Mouse (Mus musculus) liver, postnatal 0 days (tissue): ENCODE measurements around the gene Mxi1. TPM values are rescaled to one million over a fixed set of nuclear protein-coding genes. Genes with fewer than 3 reads are reported as not detected.

Source experiments
- ATAC-seq: fragments of 200-750 bp; cut with Nextera tagmentation; 2 replicates; pipeline ENCODE4 v1.8.0; 2017; ENCODE audit warnings: mild to moderate bottlenecking, moderate library complexity
- DNase-seq: peaks from one replicate; pipeline ENCODE4 v3.0.0-alpha.2; 2016
- H3K27ac ChIP-seq: fragments of 300-500 bp; sonication (generic); 2 replicates; pipeline ENCODE4 v1.5.1; 2014; ENCODE audit warnings: antibody characterized with exemption, moderate library complexity, mild to moderate bottlenecking, low read depth
- H3K27me3 ChIP-seq: fragments of 300-500 bp; sonication (generic); 2 replicates; pipeline ENCODE4 v1.6.1; 2014; ENCODE audit warnings: low read length, control low read depth, mixed read lengths; ENCODE audit not compliant: insufficient read depth
- H3K36me3 ChIP-seq: fragments of 300-500 bp; sonication (generic); replicated peaks from 2 replicates; pipeline ENCODE4 v1.6.1; 2014; ENCODE audit warnings: mild to moderate bottlenecking, control low read depth, low read length, moderate library complexity, mixed read lengths; ENCODE audit not compliant: insufficient read depth
- H3K4me1 ChIP-seq: fragments of 300-500 bp; sonication (generic); 2 replicates; pipeline ENCODE4 v1.6.1; 2014; ENCODE audit warnings: antibody characterized with exemption, mild to moderate bottlenecking, control low read depth; ENCODE audit not compliant: insufficient read depth
- H3K4me2 ChIP-seq: fragments of 300-500 bp; sonication (generic); 2 replicates; pipeline ENCODE4 v1.6.1; 2014; ENCODE audit warnings: low read depth, mild to moderate bottlenecking, low read length, moderate library complexity, mixed read lengths
- H3K4me3 ChIP-seq: fragments of 300-500 bp; sonication (generic); 2 replicates; pipeline ENCODE4 v1.5.1; 2014; ENCODE audit warnings: low read depth, low read length
- H3K9ac ChIP-seq: fragments of 300-500 bp; sonication (generic); replicated peaks from 2 replicates; pipeline ENCODE4 v1.6.1; 2014; ENCODE audit warnings: mild to moderate bottlenecking, moderate library complexity
- H3K9me3 ChIP-seq: fragments of 300-500 bp; sonication (generic); 2 replicates; pipeline ENCODE4 v1.6.1; 2016; ENCODE audit warnings: mild to moderate bottlenecking, control low read depth, low read length, mixed read lengths
- CTCF ChIP-seq: sonication (generic); IDR thresholded peaks from 2 replicates; pipeline ENCODE4 v1.5.1; 2016; ENCODE audit warnings: antibody characterized with exemption, low read depth
- EP300 ChIP-seq: IDR thresholded peaks from 2 replicates; pipeline ENCODE4 v1.6.1; 2016; ENCODE audit warnings: antibody characterized with exemption, low read depth, mild to moderate bottlenecking
- WGBS: fragments of 180-500 bp; shearing (Covaris S2); extraction: QIAGEN DNeasy Blood & Tissue Kit; methylation state at CpG from one replicate; pipeline ENCODE4 v1.1.7; 2014; ENCODE audit not compliant: insufficient replicate concordance; 5-methylcytosine and 5-hydroxymethylcytosine counted together
- polyA plus RNA-seq: library from polyadenylated mRNA; unstranded; fragments of >200 nt; fragmentation: Nextera tagmentation; extraction: Ambion mirVana; gene quantifications from 2 replicates; pipeline ENCODE4 v1.2.1, GENCODE M21; 2015

Gene Mxi1
- polyA plus RNA-seq, 1 experiment from 2014 or later = 24.5 TPM

- Histone ChIP-seq H3K4me3 (no peak overlapping the region), H3K4me2 (no peak overlapping the region), H3K9me3 (no peaks in the 10 kb centered on the region), H3K27ac (no peak overlapping the region), H3K36me3 (peaks cover 9% of the 10 kb centered on the region), H3K9ac (no peak overlapping the region), H3K4me1 (peaks cover 6% of the 10 kb centered on the region; the same call in 1 of the 2 replicates), H3K27me3 (no peaks in the 10 kb centered on the region)
- 79% methylated on average over 11 of the region's 11 CpGs for WGBS
- ATAC-seq (no peak), DNase-seq (no peak)
- TF ChIP-seq EP300 (no peak), CTCF (no peak)
These were observed 55.9 kb downstream of the Mxi1 start for GRCm38 (mm10) chr19:53366057-53366775.

DNA sequence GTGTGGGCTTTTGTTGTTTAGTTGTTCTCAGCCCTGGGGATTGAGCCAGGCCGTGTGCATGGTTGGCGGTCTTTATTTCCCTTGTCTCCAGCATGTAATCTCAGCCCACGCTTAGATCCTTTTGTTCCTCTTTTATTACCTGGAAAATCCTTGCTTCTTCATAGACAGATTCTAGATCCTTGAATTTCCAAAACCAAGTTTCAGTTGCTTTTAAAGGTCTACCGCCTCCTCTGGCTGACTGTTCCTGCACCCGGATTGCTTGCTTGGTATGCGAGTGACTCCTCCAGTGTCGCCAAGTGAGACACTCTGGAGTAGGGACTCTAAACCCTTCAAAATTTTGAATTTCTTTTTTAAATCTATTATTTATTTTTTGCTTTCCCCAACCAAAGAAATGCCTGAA lies 56.6 kb downstream of the Mxi1 start:
- H3K4me1 ChIP-seq = peaks cover 6% of the 10 kb centered on the region; the same call in 1 of the 2 replicates
- WGBS = 87% methylated on average over 7 of the region's 7 CpGs
- H3K9ac ChIP-seq = no peak overlapping the region
- H3K9me3 ChIP-seq = no peaks in the 10 kb centered on the region
- no peak overlapping the region for H3K4me3 ChIP-seq
- ATAC-seq (no peak), DNase-seq (no peak)
- no peaks in the 10 kb centered on the region for H3K27me3 ChIP-seq
- no peak for TF ChIP-seq CTCF
- TF ChIP-seq EP300 = no peak
- H3K4me2 ChIP-seq = no peak overlapping the region
- no peak overlapping the region for H3K27ac ChIP-seq
- H3K36me3 ChIP-seq = peaks cover 16% of the 10 kb centered on the region

- Histone ChIP-seq H3K4me2 (peak overlapping the region; percentile 42; the same call in 1 of the 2 replicates), H3K27me3 (no peaks in the 10 kb centered on the region), H3K4me3 (no peak overlapping the region), H3K27ac (no peak overlapping the region), H3K9ac (0 out of 2 replicates have a peak overlapping the region, but pooled peaks have one; percentile 21), H3K36me3 (peaks cover 34% of the 10 kb centered on the region), H3K9me3 (no peaks in the 10 kb centered on the region), H3K4me1 (peaks cover 4% of the 10 kb centered on the region; the same call in 1 of the 2 replicates)
- ATAC-seq = peak; percentile 60
- no peak for TF ChIP-seq EP300
- peak; percentile 92 for TF ChIP-seq CTCF
- WGBS = 37% methylated on average over 14 of the region's 14 CpGs
- DNase-seq = peak; percentile 82
These were observed 59.2 kb downstream of the Mxi1 start for GRCm38 (mm10) chr19:53369469-53370043.

GRCm38 (mm10) chr19:53370233-53370632 lies 59.9 kb downstream of the Mxi1 start:
- DNase-seq (no peak), ATAC-seq (no peak)
- no peaks in the 10 kb centered on the region for H3K27me3 ChIP-seq
- no peaks in the 10 kb centered on the region for H3K9me3 ChIP-seq
- peaks cover 3% of the 10 kb centered on the region; the same call in 1 of the 2 replicates for H3K4me1 ChIP-seq
- H3K36me3 ChIP-seq = peaks cover 41% of the 10 kb centered on the region
- no peak for TF ChIP-seq EP300
- no peak for TF ChIP-seq CTCF
- H3K9ac ChIP-seq = no peak overlapping the region
- H3K4me3 ChIP-seq = no peak overlapping the region
- H3K4me2 ChIP-seq = no peak overlapping the region
- 84% methylated on average over 15 of the region's 15 CpGs for WGBS
- H3K27ac ChIP-seq = no peak overlapping the region

DNA sequence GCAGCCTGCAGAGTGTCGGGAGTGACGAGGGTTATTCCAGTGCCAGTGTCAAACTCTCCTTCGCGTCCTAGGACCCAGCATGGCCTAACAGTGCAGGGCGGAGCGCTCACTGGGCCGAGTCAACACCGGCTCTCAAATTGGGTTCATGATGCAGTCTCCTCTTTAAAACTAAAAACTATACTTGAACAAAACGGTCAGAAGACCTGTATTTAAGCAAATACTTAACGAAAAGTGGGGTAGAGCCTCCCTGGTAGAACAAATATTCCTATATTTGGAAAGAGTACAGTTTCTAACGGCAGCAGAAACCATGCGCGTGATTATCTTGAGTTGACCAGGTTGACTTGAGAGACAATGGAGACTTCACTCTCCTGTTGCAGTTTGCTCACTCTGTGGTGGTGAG lies 61.3 kb downstream of the Mxi1 start, which contains the start of gene Gm10197:
Gene Gm10197, minus strand, starts transcription at position 101 of the 400 bp plus-strand sequence.
- H3K9me3 ChIP-seq = no peaks in the 10 kb centered on the region
- peaks cover 3% of the 10 kb centered on the region; the same call in 1 of the 2 replicates for H3K4me1 ChIP-seq
- TF ChIP-seq EP300 = no peak
- TF ChIP-seq CTCF = no peak
- 90% methylated on average over 13 of the region's 13 CpGs for WGBS
- no peak within 1 kb of the TSS for H3K9ac ChIP-seq
- DNase-seq (no peak), ATAC-seq (no peak)
- H3K27ac ChIP-seq = no peak within 1 kb of the TSS
- no peaks in the 10 kb centered on the region for H3K27me3 ChIP-seq
- H3K4me2 ChIP-seq = no peak within 1 kb of the TSS
- H3K36me3 ChIP-seq = peaks cover 46% of the 10 kb centered on the region
- no peak within 1 kb of the TSS for H3K4me3 ChIP-seq

GRCm38 (mm10) chr19:53373570-53373969 lies 63.3 kb downstream of the Mxi1 start:
- Histone ChIP-seq H3K27ac (no peak overlapping the region), H3K9me3 (no peaks in the 10 kb centered on the region), H3K27me3 (no peaks in the 10 kb centered on the region), H3K4me1 (peaks cover 3% of the 10 kb centered on the region; the same call in 1 of the 2 replicates), H3K4me3 (no peak overlapping the region), H3K4me2 (no peak overlapping the region), H3K36me3 (peaks cover 57% of the 10 kb centered on the region), H3K9ac (no peak overlapping the region)
- DNase-seq (no peak), ATAC-seq (no peak)
- TF ChIP-seq EP300 (no peak), CTCF (no peak)
- 88% methylated on average over 2 of the region's 2 CpGs for WGBS
